Mouse (Mus musculus) CH12.LX (cell line): ENCODE measurements around the gene Ttl. TPM values are rescaled to one million over a fixed set of nuclear protein-coding genes. Genes with fewer than 3 reads are reported as not detected.

Source experiments
- DNase-seq: peaks from one replicate; pipeline ENCODE4 v3.0.0-alpha.2; 2013; ENCODE audit errors: extremely low read depth
- H3K27ac ChIP-seq: 2 replicates; pipeline ENCODE4 v1.5.1; 2012; ENCODE audit warnings: low read depth, mild to moderate bottlenecking, control low read depth, moderate library complexity; ENCODE audit not compliant: insufficient read depth
- H3K27me3 ChIP-seq: replicated peaks from 2 replicates; pipeline ENCODE3; 2012; ENCODE audit warnings: inconsistent platforms
- H3K36me3 ChIP-seq, 2 experiments: replicated peaks in 1 of 2; 2 replicates each; pipeline versions ENCODE3 to v1.6.1; 2012; ENCODE audit warnings: inconsistent platforms in 1 of 2, low read length in 1 of 2, mild to moderate bottlenecking in 1 of 2, mixed read lengths in 1 of 2, moderate library complexity in 1 of 2; ENCODE audit not compliant: control insufficient read depth in 1 of 2, insufficient read depth in 1 of 2
- H3K4me1 ChIP-seq, 2 experiments: 2 replicates each; pipeline ENCODE4 v1.6.1; 2012; ENCODE audit warnings: inconsistent platforms in 1 of 2, moderate library complexity in 1 of 2; ENCODE audit not compliant: insufficient read depth in 2 of 2, control insufficient read depth in 1 of 2
- H3K4me2 ChIP-seq: 2 replicates; pipeline ENCODE4 v1.6.1; 2012; ENCODE audit warnings: low read depth, mild to moderate bottlenecking, control low read depth; ENCODE audit not compliant: poor library complexity, insufficient read depth, severe bottlenecking
- H3K4me3 ChIP-seq, 3 experiments: fragments of 150-350 bp in 1 of 3; sonication (generic) in 1 of 3; replicated peaks in 1 of 3; 2 replicates each; pipeline versions ENCODE3 to v1.5.1; 2011 to 2012; ENCODE audit warnings: low read depth in 2 of 3, low read length in 2 of 3, mild to moderate bottlenecking in 2 of 3, moderate library complexity in 2 of 3, control low read depth in 1 of 3, improper control_type of control experiment in 1 of 3, inconsistent platforms in 1 of 3, mixed read lengths in 1 of 3; ENCODE audit not compliant: poor library complexity in 1 of 3
- H3K79me2 ChIP-seq: replicated peaks from 2 replicates; pipeline ENCODE4 v1.6.1; 2012; ENCODE audit warnings: mild to moderate bottlenecking, moderate library complexity; ENCODE audit not compliant: control insufficient read depth, poor library complexity, insufficient read depth, severe bottlenecking; ENCODE audit errors: extremely low read depth
- H3K9ac ChIP-seq: 2 replicates; pipeline ENCODE4 v1.6.1; 2012; ENCODE audit warnings: low read depth, mild to moderate bottlenecking, control low read depth, moderate library complexity; ENCODE audit not compliant: insufficient read depth
- H3K9me3 ChIP-seq: replicated peaks from 2 replicates; pipeline ENCODE3; 2012; ENCODE audit warnings: low read length, inconsistent platforms, mixed read lengths
- BHLHE40 ChIP-seq: IDR thresholded peaks from 2 replicates; pipeline ENCODE4 v1.6.1; 2011; ENCODE audit warnings: mild to moderate bottlenecking, low read depth, low read length, improper control_type of control experiment
- CHD2 ChIP-seq: IDR thresholded peaks from 2 replicates; pipeline ENCODE4 v1.6.1; 2011; ENCODE audit warnings: low read length, improper control_type of control experiment
- CTCF ChIP-seq, 2 experiments: IDR thresholded peaks in 1 of 2; conservative IDR thresholded peaks in 1 of 2; 2 replicates each; pipeline ENCODE4 v1.5.1; 2011 to 2012; ENCODE audit warnings: low read depth in 2 of 2, low read length in 2 of 2, improper control_type of control experiment in 1 of 2, inconsistent platforms in 1 of 2, mild to moderate bottlenecking in 1 of 2, moderate library complexity in 1 of 2
- EP300 ChIP-seq: IDR thresholded peaks from 2 replicates; pipeline ENCODE4 v1.6.1; 2011; ENCODE audit warnings: low read length, improper control_type of control experiment
- GABPA ChIP-seq: IDR thresholded peaks from 2 replicates; pipeline ENCODE4 v1.6.1; 2012; ENCODE audit warnings: low read depth, low read length, improper control_type of control experiment, inconsistent platforms; ENCODE audit not compliant: insufficient replicate concordance
- HCFC1 ChIP-seq: IDR thresholded peaks from 2 replicates; pipeline ENCODE4 v1.6.1; 2012; ENCODE audit warnings: low read depth, mild to moderate bottlenecking, inconsistent platforms, low read length, improper control_type of control experiment
- JUND ChIP-seq: conservative IDR thresholded peaks from 2 replicates; pipeline ENCODE4 v1.6.1; 2011; ENCODE audit warnings: low read depth, low read length, improper control_type of control experiment
- KAT2A ChIP-seq: IDR thresholded peaks from 2 replicates; pipeline ENCODE4 v1.6.1; 2012; ENCODE audit warnings: low read length, improper control_type of control experiment, inconsistent platforms; ENCODE audit not compliant: insufficient replicate concordance
- MAZ ChIP-seq: IDR thresholded peaks from 2 replicates; pipeline ENCODE4 v1.6.1; 2012; ENCODE audit warnings: low read depth, mild to moderate bottlenecking, inconsistent platforms, low read length, improper control_type of control experiment, moderate library complexity
- MYC ChIP-seq: IDR thresholded peaks from 2 replicates; pipeline ENCODE4 v1.6.1; 2011; ENCODE audit warnings: low read depth, mild to moderate bottlenecking, improper control_type of control experiment, low read length
- NELFE ChIP-seq: IDR thresholded peaks from 2 replicates; pipeline ENCODE4 v1.6.1; 2011; ENCODE audit warnings: low read depth, low read length, improper control_type of control experiment
- PAX5 ChIP-seq: IDR thresholded peaks from 2 replicates; pipeline ENCODE4 v1.6.1; 2012; ENCODE audit warnings: low read length, inconsistent platforms, mixed read lengths
- POLR2A ChIP-seq: IDR thresholded peaks from 2 replicates; pipeline ENCODE4 v1.6.1; 2011; ENCODE audit warnings: low read depth, mild to moderate bottlenecking, improper control_type of control experiment, low read length
- POLR2AphosphoS2 ChIP-seq: IDR thresholded peaks from 2 replicates; pipeline ENCODE4 v1.6.1; 2011; ENCODE audit warnings: low read depth, low read length, improper control_type of control experiment
- RCOR1 ChIP-seq: conservative IDR thresholded peaks from 2 replicates; pipeline ENCODE4 v1.6.1; 2012; ENCODE audit warnings: low read depth, mild to moderate bottlenecking, inconsistent platforms, low read length, improper control_type of control experiment
- SMC3 ChIP-seq: IDR thresholded peaks from 2 replicates; pipeline ENCODE4 v1.6.1; 2011; ENCODE audit warnings: low read depth, low read length, improper control_type of control experiment
- ZMIZ1 ChIP-seq: IDR thresholded peaks from 2 replicates; pipeline ENCODE4 v1.6.1; 2012; ENCODE audit warnings: low read depth, mild to moderate bottlenecking, inconsistent platforms, low read length, improper control_type of control experiment
- ZNF384 ChIP-seq: IDR thresholded peaks from 2 replicates; pipeline ENCODE4 v1.6.1; 2012; ENCODE audit warnings: low read depth, low read length, improper control_type of control experiment, inconsistent platforms
- dilution Hi-C: fragments of 300-500 bp; cut with MboI; formaldehyde crosslinking; loops from 2 replicates; pipeline ENCODE4 v1.14.3; 2020; ENCODE audit warnings: low sequenced_read_pairs; ENCODE audit not compliant: extremely low pct_unique_long_range_greater_than_20kb, extremely low pct_ligation_motif_present
- in situ Hi-C: fragments of 300-500 bp; cut with MboI; formaldehyde crosslinking; loops from 3 replicates; pipeline ENCODE4 v1.14.3; 2019; ENCODE audit warnings: low sequenced_read_pairs, low pct_ligation_motif_present, low pct_unique_long_range_greater_than_20kb, mixed read lengths
- polyA plus RNA-seq: library from polyadenylated mRNA; unstranded; fragments of >175 nt; gene quantifications from 2 replicates; pipeline ENCODE4 v1.2.1, GENCODE M21; 2012; ENCODE audit warnings: low read depth; ENCODE audit not compliant: insufficient read length
- total RNA-seq, 2 experiments: library from RNA; depleted of rRNA; stranded (reverse); fragments of 300-350 nt in 1 of 2; fragments of >200 nt in 1 of 2; gene quantifications; 2 replicates each; pipeline ENCODE4 v1.2.3; 2012 to 2014

Ttl gene
- total and polyA plus RNA-seq, 3 experiments, result 1.8 to 2.9 (median 2.7) TPM

DNA sequence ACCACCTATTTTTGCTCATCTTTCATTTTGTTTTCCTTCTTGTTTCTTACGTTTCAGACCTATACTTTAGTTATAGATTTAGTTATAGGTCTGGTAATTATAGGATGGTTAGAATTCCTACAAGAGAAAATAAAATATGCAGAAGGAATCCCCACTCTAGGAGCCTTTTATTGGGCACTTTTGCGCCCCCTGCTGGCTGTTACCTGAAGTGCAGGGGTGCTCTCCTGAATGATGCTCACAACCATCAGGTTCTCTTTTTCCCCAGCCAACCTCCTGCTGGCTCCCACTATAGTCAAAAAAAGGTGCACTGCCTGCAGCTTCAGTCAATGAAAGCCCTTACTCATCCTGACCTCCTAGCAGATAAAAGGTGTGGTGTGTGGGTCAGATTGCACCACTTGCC, 19.2 kb downstream of the Ttl start:
- TF ChIP-seq RCOR1 (no peak), POLR2A (no peak), CTCF (conservative IDR thresholded peaks at IDR 0.05 in 1 of 2, IDR thresholded peaks at IDR 0.05 in 1 of 2; ENCODE audit: low read depth in 2 of 2, low read length in 2 of 2) (peak; percentile 20 to 40; a peak in 2 of 4 replicates)
- TF ChIP-seq, all 38 proteins: peak for 1
- Histone ChIP-seq H3K4me3 (no peak overlapping the region), H3K4me1 (no peaks in the 10 kb centered on the region), H3K27me3 (no peaks in the 10 kb centered on the region), H3K36me3 (peaks cover 0 to 15% of the 10 kb centered on the region in 2 experiments), H3K9me3 (peaks cover 5% of the 10 kb centered on the region), H3K27ac (no peak overlapping the region), H3K9ac (no peak overlapping the region), H3K79me2 (no peaks in the 10 kb centered on the region), H3K4me2 (no peak overlapping the region)
- in situ Hi-C loops (no loop called here), dilution Hi-C loops (no loop called here)
- DNase-seq, result no peak

DNA sequence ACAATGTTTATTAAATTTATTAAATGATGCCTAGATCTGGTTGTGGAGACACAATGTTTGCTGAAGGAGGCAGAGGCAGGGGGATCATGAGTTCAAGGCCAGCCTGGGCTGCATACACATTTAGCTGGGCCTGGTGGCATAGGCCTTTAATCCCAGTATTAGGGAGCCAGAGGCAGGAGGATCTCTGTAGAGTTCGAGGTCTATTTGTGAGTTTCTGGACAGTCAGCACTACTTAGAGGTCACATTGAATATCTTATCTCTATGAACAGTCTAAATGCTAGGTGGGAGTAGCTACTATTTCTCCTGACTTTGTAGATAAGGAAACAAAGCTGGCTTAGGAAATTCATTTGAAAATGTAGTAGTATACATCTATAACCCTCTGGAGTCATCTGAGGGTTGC, 21.8 kb downstream of the Ttl start:
- in situ Hi-C loops, result no loop called here
- H3K27me3 ChIP-seq, result no peaks in the 10 kb centered on the region
- H3K9ac ChIP-seq, result no peak overlapping the region
- no peaks in the 10 kb centered on the region for H3K4me1 ChIP-seq
- no peak for TF ChIP-seq EP300
- no peak for TF ChIP-seq PAX5
- TF ChIP-seq NELFE, result no peak
- no peak for TF ChIP-seq GABPA
- TF ChIP-seq SMC3, result no peak
- no peak for TF ChIP-seq KAT2A
- no peak for TF ChIP-seq HCFC1
- TF ChIP-seq BHLHE40, result no peak
- TF ChIP-seq ZNF384, result no peak
- TF ChIP-seq, all 38 proteins: peak for 0
- Histone ChIP-seq H3K79me2 (no peaks in the 10 kb centered on the region), H3K9me3 (peaks cover 5% of the 10 kb centered on the region), H3K36me3 (peaks cover 0 to 23% of the 10 kb centered on the region in 2 experiments), H3K4me3 (no peak overlapping the region), H3K27ac (no peak overlapping the region), H3K4me2 (no peak overlapping the region)
- no peak for DNase-seq
- dilution Hi-C loops, result no loop called here

DNA sequence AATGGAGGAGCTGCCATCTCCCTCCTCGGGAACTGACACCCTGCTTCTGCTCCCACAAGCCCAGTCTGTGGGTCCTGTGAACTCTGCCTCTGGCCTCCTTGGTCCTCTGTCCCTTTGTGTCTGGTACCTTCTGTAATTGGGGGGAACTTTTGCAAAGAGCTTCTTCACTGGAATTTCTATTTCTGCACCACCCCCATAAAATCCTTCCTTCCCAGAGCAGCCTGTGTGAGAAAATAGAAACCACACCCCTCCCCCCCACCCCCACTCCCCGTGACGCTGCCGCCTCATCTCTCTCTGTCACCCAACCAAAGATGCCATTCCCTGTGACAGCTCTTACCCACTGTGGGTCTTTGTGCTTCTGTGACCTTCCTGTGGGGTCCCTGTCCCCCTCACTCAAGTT, 24.6 kb downstream of the Ttl start:
- Histone ChIP-seq H3K9ac (no peak overlapping the region), H3K27me3 (no peaks in the 10 kb centered on the region), H3K79me2 (no peaks in the 10 kb centered on the region), H3K36me3 (peaks cover 0 to 33% of the 10 kb centered on the region in 2 experiments), H3K4me2 (no peak overlapping the region), H3K4me1 (peaks cover 2 to 10% of the 10 kb centered on the region in 2 experiments; a peak in 2 of 4 replicates), H3K27ac (no peak overlapping the region), H3K4me3 (no peak overlapping the region), H3K9me3 (peaks cover 3% of the 10 kb centered on the region)
- in situ Hi-C loops (no loop called here), dilution Hi-C loops (no loop called here)
- no peak for TF ChIP-seq MAZ
- no peak for TF ChIP-seq GABPA
- TF ChIP-seq SMC3, result no peak
- TF ChIP-seq KAT2A, result no peak
- TF ChIP-seq ZMIZ1, result no peak
- TF ChIP-seq JUND, result no peak
- TF ChIP-seq EP300, result no peak
- TF ChIP-seq MYC, result no peak
- no peak for TF ChIP-seq CHD2
- TF ChIP-seq POLR2AphosphoS2, result no peak
- TF ChIP-seq ZNF384, result no peak
- no peak for DNase-seq
